Mouse (Mus musculus): ENCODE data around the gene Tmpo. TPM values are rescaled to one million over a fixed set of nuclear protein-coding genes. Genes with fewer than 3 reads are reported as not detected.

Gene Tmpo
- total RNA-seq (2021): 100 to 1,000 TPM; 116 to 140 TPM
- long read RNA-seq, experiment 1, transcript Tmpo-205 (6 exons, 1,842 nt): minor isoform, 14 of 173 reads
- long read RNA-seq, experiment 1, transcript Tmpo-202 (9 exons, 3,533 nt): major isoform, 89 of 173 reads
- long read RNA-seq, experiment 1, transcript Tmpo-203 (8 exons, 1,854 nt): minor isoform, 12 of 173 reads
- long read RNA-seq, experiment 1, transcript Tmpo-201 (4 exons, 3,772 nt): minor isoform, 11 of 173 reads
- long read RNA-seq, experiment 1, partial matches to known transcripts: 2 of 173 reads
- long read RNA-seq, experiment 1, other reads (novel, unspliced or antisense): 32 of 173 reads
- long read RNA-seq, experiment 2, transcript Tmpo-203 (8 exons, 1,854 nt): minor isoform, 10 of 87 reads
- long read RNA-seq, experiment 2, transcript Tmpo-201 (4 exons, 3,772 nt): minor isoform, 14 of 87 reads
- long read RNA-seq, experiment 2, transcript Tmpo-202 (9 exons, 3,533 nt): major isoform, 42 of 87 reads
- long read RNA-seq, experiment 2, partial matches to known transcripts: 1 of 87 reads
- long read RNA-seq, experiment 2, other reads (novel, unspliced or antisense): 11 of 87 reads

GRCm38 (mm10) chr10:91180761-91181460, at the start of gene Tmpo:
TSS of gene Tmpo (minus strand) at chr10:91181315.
- DNase-seq: no peak

- peak; percentile 22 for DNase-seq
These were observed 49.3 kb upstream of the Tmpo start for GRCm38 (mm10) chr10:91230400-91230799.

GRCm38 (mm10) chr10:91229518-91229961, 48.4 kb upstream of the Tmpo start:
- DNase-seq: no peak

- no peak for DNase-seq
These were observed 47.9 kb upstream of the Tmpo start for GRCm38 (mm10) chr10:91228924-91229517.

- DNase-seq: no peak
These were observed 45.9 kb upstream of the Tmpo start for GRCm38 (mm10) chr10:91227034-91227433.

GRCm38 (mm10) chr10:91222398-91223236, 41.5 kb upstream of the Tmpo start:
- DNase-seq: no peak

- DNase-seq: no peak
These were observed 28.0 kb upstream of the Tmpo start for GRCm38 (mm10) chr10:91208899-91209667.

- peak; percentile 45 for DNase-seq
These were observed 27.3 kb upstream of the Tmpo start for GRCm38 (mm10) chr10:91208461-91208860.

- DNase-seq: no peak
These were observed 26.2 kb upstream of the Tmpo start for GRCm38 (mm10) chr10:91207275-91207674.

- no peak for DNase-seq
These were observed 24.5 kb upstream of the Tmpo start for GRCm38 (mm10) chr10:91205632-91206031.

GRCm38 (mm10) chr10:91200581-91200980, 19.5 kb upstream of the Tmpo start:
- no peak for DNase-seq

- no peak for DNase-seq
These were observed 18.2 kb upstream of the Tmpo start for GRCm38 (mm10) chr10:91199238-91199780.

- no peak for DNase-seq
These were observed 16.6 kb upstream of the Tmpo start for GRCm38 (mm10) chr10:91197704-91198103.

- DNase-seq: no peak
These were observed 15.7 kb upstream of the Tmpo start for GRCm38 (mm10) chr10:91196778-91197177.

GRCm38 (mm10) chr10:91195680-91196079, 14.6 kb upstream of the Tmpo start:
- DNase-seq: no peak

GRCm38 (mm10) chr10:91195091-91195490, 14.0 kb upstream of the Tmpo start:
- DNase-seq: no peak

- no peak for DNase-seq
These were observed 10.7 kb upstream of the Tmpo start for GRCm38 (mm10) chr10:91191851-91192250.

GRCm38 (mm10) chr10:91189476-91189875, 8.4 kb upstream of the Tmpo start:
- no peak for DNase-seq

GRCm38 (mm10) chr10:91188684-91189287, 7.7 kb upstream of the Tmpo start:
- DNase-seq: no peak

- peak; percentile 88 for DNase-seq
These were observed 6.8 kb upstream of the Tmpo start for GRCm38 (mm10) chr10:91187872-91188271.

Data from adrenal gland, postnatal 10 days (tissue).